Mouse (Mus musculus) erythroblast, embryonic 14.5 days (primary cell): ENCODE data around the gene Lpcat4.

Experiments used
- GATA1 ChIP-seq: IDR thresholded peaks from 2 replicates; pipeline ENCODE4 v1.6.1; 2012; ENCODE audit warnings: low read length, inconsistent platforms, mixed read lengths
- TAL1 ChIP-seq: IDR thresholded peaks from 3 replicates; pipeline ENCODE4 v1.6.1; 2012; ENCODE audit warnings: low read length, inconsistent platforms, mixed read lengths

DNA sequence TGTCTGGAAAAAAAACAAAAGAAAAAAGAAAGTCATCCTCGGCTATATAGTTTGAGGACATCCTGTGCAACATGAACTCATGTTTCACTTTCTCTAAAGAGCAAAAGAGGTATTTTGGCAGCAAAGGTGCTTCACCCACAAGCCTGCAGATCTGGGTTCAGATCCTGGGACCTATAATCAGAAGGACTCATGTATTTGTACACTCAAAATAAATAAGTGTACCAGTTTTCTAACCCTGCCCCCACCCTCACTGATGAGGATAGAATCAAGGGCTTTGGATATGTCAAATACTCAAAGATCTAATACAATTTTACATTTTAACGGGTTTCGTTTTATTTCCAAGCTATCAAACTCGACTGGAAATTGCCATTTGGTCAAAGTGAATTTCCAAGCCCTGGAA, 25.1 kb downstream of the Lpcat4 start:
- no peak for TF ChIP-seq GATA1
- TF ChIP-seq TAL1, result no peak
